In genomic region chr14:51088166-51088969, GRCm38 (mm10) we compare ENCODE assay signal across 8 mouse cellular contexts. TPM values are rescaled to one million over a fixed set of nuclear protein-coding genes. Genes with fewer than 3 reads are reported as not detected.
A peak's percentile ranks its signal among the peaks of the same experiment; 100 is the strongest.
DNase-seq lines count a peak whose midpoint lies in the region; ATAC-seq and TF ChIP-seq lines count a peak whose summit lies in the region.

No protein-coding gene starts in this region.

- peak overlapping the region; percentile 46 for H3K27ac ChIP-seq in hindbrain, embryonic 12.5 days
- H3K27ac ChIP-seq in lung, postnatal 0 days (ENCODE audit: low read length): peak overlapping the region; percentile 81

- H3K27me3 ChIP-seq in Patski: no peaks in the 10 kb centered on the region
- H3K27me3 ChIP-seq in hindbrain, embryonic 12.5 days: peaks cover 10% of the 10 kb centered on the region
- no peaks in the 10 kb centered on the region for H3K27me3 ChIP-seq in lung, postnatal 0 days (replicated peaks; ENCODE audit: insufficient read depth, low read length)

- no peaks in the 10 kb centered on the region for H3K9me3 ChIP-seq in hindbrain, embryonic 12.5 days (replicated peaks)
- H3K9me3 ChIP-seq in lung, postnatal 0 days (ENCODE audit: low read length): no peaks in the 10 kb centered on the region

- H3K36me3 ChIP-seq in hindbrain, embryonic 12.5 days: no peaks in the 10 kb centered on the region
- no peaks in the 10 kb centered on the region for H3K36me3 ChIP-seq in lung, postnatal 0 days (ENCODE audit: insufficient read depth, low read length)

- peaks cover 10% of the 10 kb centered on the region for H3K4me1 ChIP-seq in hindbrain, embryonic 12.5 days
- H3K4me1 ChIP-seq in lung, postnatal 0 days (ENCODE audit: insufficient read depth, low read depth, low read length): no peaks in the 10 kb centered on the region

- peak overlapping the region; percentile 78 for H3K4me2 ChIP-seq in hindbrain, embryonic 12.5 days (replicated peaks)
- H3K4me2 ChIP-seq in lung, postnatal 0 days (replicated peaks; ENCODE audit: low read depth, low read length): peak overlapping the region; percentile 77

- H3K9ac ChIP-seq in hindbrain, embryonic 12.5 days: peak overlapping the region; percentile 55
- H3K9ac ChIP-seq in lung, postnatal 0 days (replicated peaks; ENCODE audit: low read depth): peak overlapping the region; percentile 35; the same call in 1 of the 2 replicates

- DNase-seq in Patski (ENCODE audit: low read depth, low spot score): peak; percentile 20
- peak; percentile 87 for DNase-seq in cerebellum, adult 9-11 months
- DNase-seq in layer of hippocampus, postnatal 14 days (ENCODE audit: low spot score in 2 of 2): peak; percentile 84 to 93
- DNase-seq in lung, postnatal 0 days (ENCODE audit: low spot score): peak; percentile 62
- DNase-seq in ovary, postnatal 10 days (ENCODE audit: low spot score): peak; percentile 59
- DNase-seq in thymus, postnatal 14 days: peak; percentile 85

- TF ChIP-seq EP300 in lung, postnatal 0 days (IDR thresholded peaks at IDR 0.05): no peak; the same call in 1 of the 2 replicates

- CTCF ChIA-PET in Patski (lab: Charles Lee): interaction anchor here (1.1 to 1.9 kb wide), 2 partner anchors 9 to 24 kb away, joined by 4 to 17 read pairs; no protein-coding TSS in a partner anchor

- ATAC-seq in Patski: no peak
- peak; percentile 44 for ATAC-seq in frontal cortex, adult (ENCODE audit: low TSS enrichment)
- ATAC-seq in hindbrain, embryonic 12.5 days (ENCODE audit: low FRiP score): peak; percentile 26
- ATAC-seq in lung, postnatal 0 days: 0 out of 2 replicates have a peak, but pooled peaks have one; percentile 3

- POLR2A ChIA-PET in Patski (lab: Charles Lee): interaction anchor here (0.9 kb wide), 1 partner anchor 281 kb away, joined by 3 read pairs; the partner anchor contains the start of genes Ccnb1ip1 and Parp2

- no peak for TF ChIP-seq CTCF in Patski (IDR thresholded peaks at IDR 0.05)
- TF ChIP-seq CTCF in lung, postnatal 0 days (IDR thresholded peaks at IDR 0.05): no peak

- WGBS in hindbrain, embryonic 12.5 days: under 1% methylated on average over 23 of the region's 23 CpGs
- under 1% methylated on average over 23 of the region's 23 CpGs for WGBS in lung, postnatal 0 days

- in situ Hi-C loops in Patski (cut with MboI; ENCODE audit: low pct_unique_long_range_greater_than_20kb): no loop called here

- H3K4me3 ChIP-seq in hindbrain, embryonic 12.5 days: peak overlapping the region; percentile 55
- H3K4me3 ChIP-seq in lung, postnatal 0 days (ENCODE audit: low read depth, low read length): peak overlapping the region; percentile 57

RNA-seq across cellular contexts. Expression of gene Rnase4, which starts 2.5 kb away (rescaled TPM):
- 45.7 TPM for polyA plus RNA-seq in Patski (2021)
- polyA plus RNA-seq in hindbrain, embryonic 12.5 days (2016; fragmentation: Nextera tagmentation; extraction: Ambion mirVana): 17.8 and 18.7 TPM in 2 replicates
- total RNA-seq in layer of hippocampus, postnatal 14 days (2021): 10 to 100 TPM; 19.8 to 20.8 TPM
- 423 and 443 TPM in 2 replicates for polyA plus RNA-seq in lung, postnatal 0 days (2015; fragmentation: Nextera tagmentation; extraction: Ambion mirVana)

RNA-seq across cellular contexts. Expression of gene Ang, which starts 2.6 kb away (rescaled TPM):
- 1.3 TPM for polyA plus RNA-seq in Patski (2021)
- 3.7 and 4.4 TPM in 2 replicates for polyA plus RNA-seq in hindbrain, embryonic 12.5 days (2016; fragmentation: Nextera tagmentation; extraction: Ambion mirVana)
- 1 to 10 TPM; 4.7 to 5.6 TPM for total RNA-seq in layer of hippocampus, postnatal 14 days (2021)
- 41.5 and 45.4 TPM in 2 replicates for polyA plus RNA-seq in lung, postnatal 0 days (2015; fragmentation: Nextera tagmentation; extraction: Ambion mirVana)

RNA-seq across cellular contexts. Expression of gene Olfr750, which starts 14.1 kb away (rescaled TPM):
- polyA plus RNA-seq in Patski (2021): not detected
- polyA plus RNA-seq in hindbrain, embryonic 12.5 days (2016; fragmentation: Nextera tagmentation; extraction: Ambion mirVana): not detected in 2 replicates
- total RNA-seq in layer of hippocampus, postnatal 14 days (2021): not detected
- 0.05 and 0.10 TPM in 2 replicates for polyA plus RNA-seq in lung, postnatal 0 days (2015; fragmentation: Nextera tagmentation; extraction: Ambion mirVana)

RNA-seq across cellular contexts. Expression of gene Eddm3b, which starts 25.9 kb away (rescaled TPM):
- polyA plus RNA-seq in Patski (2021): not detected
- not detected in 2 replicates for polyA plus RNA-seq in hindbrain, embryonic 12.5 days (2016; fragmentation: Nextera tagmentation; extraction: Ambion mirVana)
- total RNA-seq in layer of hippocampus, postnatal 14 days (2021): not detected
- 0.08 and 0.15 TPM in 2 replicates for polyA plus RNA-seq in lung, postnatal 0 days (2015; fragmentation: Nextera tagmentation; extraction: Ambion mirVana)

RNA-seq across cellular contexts. Expression of gene Rnase12, which starts 30.9 kb away (rescaled TPM):
- polyA plus RNA-seq in Patski (2021): not detected
- not detected in 2 replicates for polyA plus RNA-seq in hindbrain, embryonic 12.5 days (2016; fragmentation: Nextera tagmentation; extraction: Ambion mirVana)
- total RNA-seq in layer of hippocampus, postnatal 14 days (2021): not detected
- 0.27 and 0.55 TPM in 2 replicates for polyA plus RNA-seq in lung, postnatal 0 days (2015; fragmentation: Nextera tagmentation; extraction: Ambion mirVana)

Comparison
In these comparisons a context has a peak if more than half of its experiments do, and no peak if none do; other contexts are left out.
1. DNase-seq: peak in every context shown above with its lines; median percentile 88 in layer of hippocampus, postnatal 14 days; 87 in cerebellum, adult 9-11 months; 85 in thymus, postnatal 14 days; 62 in lung, postnatal 0 days; 59 in ovary, postnatal 10 days; 20 in Patski.